Mouse (Mus musculus) liver, postnatal 0 days (tissue): ENCODE measurements around the gene Gm49416. TPM values are rescaled to one million over a fixed set of nuclear protein-coding genes. Genes with fewer than 3 reads are reported as not detected.
"Not testable (repeated sequence)": the region's sequence is repeated elsewhere in the genome, so short reads cannot be mapped to it uniquely, and the experiment has no call there.

ENCODE experiments used
- ATAC-seq: fragments of 200-750 bp; cut with Nextera tagmentation; 2 replicates; pipeline ENCODE4 v1.8.0; 2017; ENCODE audit warnings: mild to moderate bottlenecking, moderate library complexity
- DNase-seq: peaks from one replicate; pipeline ENCODE4 v3.0.0-alpha.2; 2016
- H3K27ac ChIP-seq: fragments of 300-500 bp; sonication (generic); 2 replicates; pipeline ENCODE4 v1.5.1; 2014; ENCODE audit warnings: antibody characterized with exemption, moderate library complexity, mild to moderate bottlenecking, low read depth
- H3K27me3 ChIP-seq: fragments of 300-500 bp; sonication (generic); 2 replicates; pipeline ENCODE4 v1.6.1; 2014; ENCODE audit warnings: low read length, control low read depth, mixed read lengths; ENCODE audit not compliant: insufficient read depth
- H3K36me3 ChIP-seq: fragments of 300-500 bp; sonication (generic); replicated peaks from 2 replicates; pipeline ENCODE4 v1.6.1; 2014; ENCODE audit warnings: mild to moderate bottlenecking, control low read depth, low read length, moderate library complexity, mixed read lengths; ENCODE audit not compliant: insufficient read depth
- H3K4me1 ChIP-seq: fragments of 300-500 bp; sonication (generic); 2 replicates; pipeline ENCODE4 v1.6.1; 2014; ENCODE audit warnings: antibody characterized with exemption, mild to moderate bottlenecking, control low read depth; ENCODE audit not compliant: insufficient read depth
- H3K4me2 ChIP-seq: fragments of 300-500 bp; sonication (generic); 2 replicates; pipeline ENCODE4 v1.6.1; 2014; ENCODE audit warnings: low read depth, mild to moderate bottlenecking, low read length, moderate library complexity, mixed read lengths
- H3K4me3 ChIP-seq: fragments of 300-500 bp; sonication (generic); 2 replicates; pipeline ENCODE4 v1.5.1; 2014; ENCODE audit warnings: low read depth, low read length
- H3K9ac ChIP-seq: fragments of 300-500 bp; sonication (generic); replicated peaks from 2 replicates; pipeline ENCODE4 v1.6.1; 2014; ENCODE audit warnings: mild to moderate bottlenecking, moderate library complexity
- H3K9me3 ChIP-seq: fragments of 300-500 bp; sonication (generic); 2 replicates; pipeline ENCODE4 v1.6.1; 2016; ENCODE audit warnings: mild to moderate bottlenecking, control low read depth, low read length, mixed read lengths
- CTCF ChIP-seq: sonication (generic); IDR thresholded peaks from 2 replicates; pipeline ENCODE4 v1.5.1; 2016; ENCODE audit warnings: antibody characterized with exemption, low read depth
- EP300 ChIP-seq: IDR thresholded peaks from 2 replicates; pipeline ENCODE4 v1.6.1; 2016; ENCODE audit warnings: antibody characterized with exemption, low read depth, mild to moderate bottlenecking
- WGBS: fragments of 180-500 bp; shearing (Covaris S2); extraction: QIAGEN DNeasy Blood & Tissue Kit; methylation state at CpG from one replicate; pipeline ENCODE4 v1.1.7; 2014; ENCODE audit not compliant: insufficient replicate concordance; 5-methylcytosine and 5-hydroxymethylcytosine counted together
- polyA plus RNA-seq: library from polyadenylated mRNA; unstranded; fragments of >200 nt; fragmentation: Nextera tagmentation; extraction: Ambion mirVana; gene quantifications from 2 replicates; pipeline ENCODE4 v1.2.1, GENCODE M21; 2015

The Gm49416 gene
- polyA plus RNA-seq, 1 experiment from 2014 or later = not detected

DNA sequence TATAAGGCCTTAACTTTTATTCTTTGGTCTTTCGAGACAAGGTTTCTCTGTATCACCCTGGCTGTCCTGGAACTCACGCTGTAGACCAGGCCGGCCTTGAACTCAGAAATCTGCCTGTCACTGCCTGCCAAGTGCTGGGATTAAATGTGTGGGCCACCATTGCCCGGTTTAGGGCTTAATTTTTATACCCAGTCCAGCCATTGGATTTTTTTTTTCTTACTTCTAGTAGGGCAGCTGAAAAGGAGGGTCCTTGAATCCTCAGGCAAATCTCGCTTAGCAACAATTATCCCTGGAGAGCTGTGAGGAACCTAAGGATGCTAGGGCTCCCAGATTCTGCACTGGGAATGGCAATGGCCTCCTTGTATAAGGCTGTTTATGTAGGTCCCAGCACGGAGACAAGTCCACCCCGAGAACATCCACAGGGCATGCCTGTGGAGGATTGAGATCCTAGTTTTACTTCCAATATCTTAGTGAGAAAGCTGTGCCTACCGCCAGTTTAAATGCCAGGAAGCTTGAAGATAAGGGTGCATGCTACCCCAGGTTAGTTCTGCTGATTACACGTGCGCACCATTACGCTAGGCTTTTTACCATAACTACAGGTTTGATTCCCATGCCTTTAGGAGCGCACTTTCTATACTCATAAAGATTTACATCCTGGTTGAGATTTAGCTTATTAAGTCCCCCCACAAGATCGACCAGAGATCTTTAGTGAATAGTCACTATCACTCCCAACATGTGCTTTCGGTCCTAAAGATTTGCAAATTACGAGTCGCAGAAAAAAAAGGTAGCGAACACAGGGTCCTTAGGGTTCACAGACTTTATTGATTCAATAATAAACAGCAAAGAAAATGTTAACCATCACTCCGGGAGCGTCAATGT lies 902 bp upstream of the Gm49416 start:
- ATAC-seq (no peak), DNase-seq (no peak)

DNA sequence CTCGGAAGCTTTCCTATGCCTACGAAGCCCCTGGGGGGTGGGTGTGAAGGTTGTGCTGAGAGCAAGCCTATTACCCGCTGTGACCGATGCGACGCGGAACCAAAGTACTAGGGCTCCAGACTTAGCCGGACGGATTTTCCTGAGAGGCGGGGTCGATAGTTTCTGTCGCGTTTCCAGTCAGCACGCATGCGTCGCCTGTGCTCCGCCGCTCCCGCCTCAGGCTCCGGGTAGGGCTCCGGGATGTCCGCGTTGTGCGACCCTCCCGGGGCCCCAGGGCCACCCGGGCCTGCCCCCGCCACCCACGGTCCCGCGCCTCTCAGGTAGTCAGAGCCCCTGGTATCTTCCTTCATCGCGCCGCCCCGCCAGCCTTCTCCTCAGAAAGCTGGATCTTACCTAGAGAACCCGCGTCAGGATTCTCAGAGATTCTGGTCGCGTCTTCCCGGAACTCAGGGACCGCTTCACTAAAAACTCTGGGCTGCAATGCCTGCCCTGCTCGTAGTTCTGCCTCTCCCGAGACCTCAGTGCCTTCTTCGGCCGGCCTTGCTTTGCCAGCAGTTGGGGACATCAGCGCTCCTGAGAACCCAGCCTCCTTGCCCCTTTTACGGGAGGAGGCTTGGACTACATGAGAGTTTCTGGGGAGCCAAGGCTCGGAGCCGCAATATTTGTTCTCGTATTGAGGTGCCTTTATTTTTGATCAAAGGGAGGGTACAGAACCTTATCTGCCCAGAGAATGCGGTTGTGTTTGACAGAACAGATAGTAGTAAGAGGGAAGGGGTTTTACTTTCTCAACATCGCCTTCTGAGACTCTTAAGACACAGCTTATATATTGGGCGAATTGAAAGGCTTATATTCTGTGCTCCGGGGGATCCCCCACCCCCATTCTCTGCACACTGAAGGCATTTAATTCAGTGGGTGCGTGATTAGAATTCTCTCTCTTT lies 4.4 kb downstream of the Gm49416 start, which contains the start of gene Ints5:
Ints5 (plus strand) TSS at position 177 of the 938 bp plus-strand sequence.
- TF ChIP-seq CTCF = no peak
- no peak for TF ChIP-seq EP300
- Histone ChIP-seq H3K27ac (peak within 1 kb of the TSS; percentile 66), H3K9me3 (no peaks in the 10 kb centered on the region), H3K27me3 (no peaks in the 10 kb centered on the region), H3K4me2 (peak within 1 kb of the TSS; percentile 92), H3K36me3 (peaks cover 16% of the 10 kb centered on the region; the same call in 1 of the 2 replicates), H3K9ac (peak within 1 kb of the TSS; percentile 93), H3K4me3 (peak within 1 kb of the TSS; percentile 91), H3K4me1 (peaks cover 26% of the 10 kb centered on the region)
- WGBS = under 1% methylated on average over 51 of the region's 54 CpGs
- peak; percentile 56 for ATAC-seq
- DNase-seq = peak; percentile 89

More for the DNA sequence above, 902 bp upstream of the Gm49416 start:
- no peaks in the 10 kb centered on the region for H3K27me3 ChIP-seq
- peak overlapping the region; percentile 61 for H3K4me3 ChIP-seq
- TF ChIP-seq EP300 = no peak
- peak overlapping the region; percentile 79 for H3K27ac ChIP-seq
- H3K4me2 ChIP-seq = peak overlapping the region; percentile 70
- peak overlapping the region; percentile 69 for H3K9ac ChIP-seq
- peaks cover 15% of the 10 kb centered on the region for H3K4me1 ChIP-seq
- no peaks in the 10 kb centered on the region for H3K9me3 ChIP-seq
- H3K36me3 ChIP-seq = peaks cover 10% of the 10 kb centered on the region; the same call in 1 of the 2 replicates
- WGBS = 16% methylated on average over 19 of the region's 19 CpGs

DNA sequence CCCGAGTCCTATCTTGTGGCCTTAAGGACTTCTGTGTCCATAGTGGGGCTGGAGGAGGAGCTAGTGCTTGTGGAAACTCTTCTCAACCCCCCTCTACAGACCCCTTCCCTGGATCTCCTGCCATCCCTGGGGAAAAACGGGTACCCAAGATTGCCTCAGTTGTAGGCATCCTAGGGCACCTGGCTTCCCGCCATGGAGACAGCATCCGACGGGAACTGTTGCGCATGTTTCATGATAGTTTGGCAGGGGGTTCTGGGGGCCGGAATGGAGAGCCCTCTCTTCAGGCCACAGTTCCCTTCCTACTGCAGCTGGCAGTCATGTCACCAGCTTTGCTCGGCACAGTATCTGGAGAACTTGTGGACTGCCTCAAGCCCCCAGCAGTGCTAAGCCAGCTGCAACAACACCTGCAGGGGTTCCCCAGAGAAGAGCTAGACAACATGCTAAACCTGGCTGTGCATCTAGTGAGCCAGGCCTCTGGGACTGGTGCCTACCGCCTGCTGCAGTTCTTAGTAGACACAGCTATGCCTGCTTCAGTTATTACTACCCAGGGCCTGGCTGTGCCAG lies 6.8 kb downstream of the Gm49416 start:
- H3K9ac ChIP-seq = no peak overlapping the region
- ATAC-seq = no peak
- no peaks in the 10 kb centered on the region for H3K27me3 ChIP-seq
- peaks cover 13% of the 10 kb centered on the region; the same call in 1 of the 2 replicates for H3K36me3 ChIP-seq
- no peaks in the 10 kb centered on the region for H3K9me3 ChIP-seq
- no peak for DNase-seq
- peaks cover 34% of the 10 kb centered on the region for H3K4me1 ChIP-seq
- WGBS = 91% methylated on average over 9 of the region's 9 CpGs
- no peak for TF ChIP-seq EP300
- H3K4me3 ChIP-seq = no peak overlapping the region
- no peak overlapping the region for H3K27ac ChIP-seq
- H3K4me2 ChIP-seq = no peak overlapping the region

DNA sequence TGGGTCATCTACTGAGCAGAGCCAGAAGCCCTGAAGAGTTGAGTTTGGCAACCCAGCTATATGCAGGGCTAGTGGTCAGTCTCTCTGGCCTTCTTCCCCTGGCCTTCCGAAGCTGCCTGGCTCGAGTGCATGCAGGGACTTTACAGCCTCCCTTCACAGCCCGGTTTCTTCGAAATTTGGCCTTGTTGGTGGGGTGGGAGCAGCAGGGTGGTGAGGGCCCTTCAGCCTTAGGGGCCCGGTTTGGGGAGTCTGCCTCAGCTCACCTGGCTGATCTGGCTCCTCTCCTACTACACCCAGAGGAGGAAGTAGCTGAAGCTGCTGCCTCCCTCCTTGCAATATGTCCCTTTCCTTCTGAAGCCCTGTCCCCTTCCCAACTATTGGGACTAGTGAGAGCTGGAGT lies 7.5 kb downstream of the Gm49416 start:
- not testable (repeated sequence) for H3K4me3 ChIP-seq, H3K9ac ChIP-seq, H3K27ac ChIP-seq, H3K4me2 ChIP-seq, H3K27me3 ChIP-seq, ATAC-seq, H3K9me3 ChIP-seq, H3K36me3 ChIP-seq, DNase-seq
- 77% methylated on average over 5 of the region's 5 CpGs for WGBS
- peaks cover 37% of the 10 kb centered on the region for H3K4me1 ChIP-seq

DNA sequence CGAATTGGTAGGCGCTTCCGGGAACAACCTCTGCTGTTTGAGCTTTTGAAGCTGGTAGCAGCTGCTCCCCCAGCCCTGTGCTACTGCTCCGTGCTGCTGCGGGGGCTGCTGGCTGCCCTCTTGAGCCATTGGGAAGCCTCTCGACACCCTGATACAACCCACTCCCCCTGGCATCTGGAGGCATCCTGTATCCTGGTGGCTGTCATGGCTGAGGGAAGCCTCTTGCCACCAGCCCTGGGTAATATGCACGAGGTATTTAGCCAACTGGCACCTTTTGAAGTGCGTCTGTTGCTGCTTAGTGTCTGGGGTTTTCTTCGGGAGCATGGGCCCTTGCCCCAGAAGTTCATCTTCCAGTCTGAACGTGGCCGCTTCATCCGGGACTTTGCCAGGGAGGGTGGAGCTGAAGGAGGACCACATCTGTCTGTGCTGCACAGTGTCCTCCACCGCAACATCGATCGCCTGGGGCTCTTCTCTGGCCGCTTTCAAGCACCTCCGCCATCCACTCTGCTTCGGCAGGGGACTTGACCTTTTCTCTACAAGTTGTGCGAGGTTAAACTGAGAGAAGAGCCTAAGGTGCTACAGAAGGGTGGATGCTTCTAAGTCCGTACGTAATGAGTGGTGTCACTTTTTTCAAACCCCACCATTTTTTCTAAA lies 8.6 kb downstream of the Gm49416 start:
- 32% methylated on average over 21 of the region's 21 CpGs for WGBS
- not testable (repeated sequence) for H3K36me3 ChIP-seq, H3K27me3 ChIP-seq, H3K9me3 ChIP-seq
- DNase-seq (peak; percentile 62), ATAC-seq (peak; percentile 52)
- H3K4me2 ChIP-seq = peak overlapping the region; percentile 94
- H3K27ac ChIP-seq = peak overlapping the region; percentile 85
- peaks cover 41% of the 10 kb centered on the region for H3K4me1 ChIP-seq
- peak overlapping the region; percentile 67 for H3K9ac ChIP-seq
- H3K4me3 ChIP-seq = peak overlapping the region; percentile 98
